Mouse (Mus musculus): Measurements from ENCODE around the gene Tert.

Tert gene

GRCm38 (mm10) chr13:73679311-73679710, 52.6 kb downstream of the Tert start:
- DNase-seq, result no peak

- no peak for DNase-seq
Observed at GRCm38 (mm10) chr13:73680394-73680793, 53.7 kb downstream of the Tert start.

GRCm38 (mm10) chr13:73682226-73682625, 55.5 kb downstream of the Tert start:
- DNase-seq, result no peak

- no peak for DNase-seq
Observed at GRCm38 (mm10) chr13:73683682-73684081, 57.0 kb downstream of the Tert start.

GRCm38 (mm10) chr13:73684412-73684811, 57.7 kb downstream of the Tert start:
- DNase-seq, result no peak

DNA sequence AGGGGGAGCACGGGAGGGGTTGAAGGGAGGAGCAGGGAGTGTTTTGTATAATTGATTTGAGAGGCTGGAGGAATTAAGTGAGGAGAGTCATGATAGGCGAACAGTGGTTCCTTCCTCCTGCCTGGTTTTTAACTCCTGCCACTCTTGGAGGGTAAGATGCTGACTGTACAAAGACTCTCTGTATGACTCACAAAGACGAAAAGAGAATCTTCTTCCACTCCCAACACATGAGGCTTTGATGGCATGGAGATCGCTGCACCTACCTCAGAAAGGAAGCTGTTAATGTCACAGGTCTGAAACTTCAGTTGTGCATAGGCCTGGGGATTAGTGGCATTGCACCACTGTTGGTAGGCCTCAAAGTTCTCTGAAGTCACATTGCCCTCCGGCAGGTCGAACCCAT, 58.8 kb downstream of the Tert start:
- no peak for DNase-seq

DNA sequence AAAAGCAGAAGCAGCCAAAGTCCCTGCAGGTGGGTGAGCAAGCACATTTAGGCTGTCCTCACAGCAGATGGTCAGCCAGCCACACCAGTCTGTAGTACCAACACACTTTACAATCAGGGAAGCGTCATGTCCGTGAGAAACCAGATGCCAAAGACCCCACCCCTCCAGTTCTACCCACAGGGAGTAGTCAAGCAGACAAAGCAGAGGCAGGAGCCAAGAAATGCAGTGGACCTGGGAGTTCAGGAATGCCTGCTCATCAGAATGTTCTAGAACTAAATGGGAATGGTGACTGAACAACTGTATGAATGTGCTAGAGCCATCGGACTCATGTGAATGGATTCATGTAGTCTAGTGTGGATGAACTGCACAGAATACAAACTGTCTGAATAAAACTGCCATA, 60.9 kb downstream of the Tert start:
- DNase-seq, result no peak

DNA sequence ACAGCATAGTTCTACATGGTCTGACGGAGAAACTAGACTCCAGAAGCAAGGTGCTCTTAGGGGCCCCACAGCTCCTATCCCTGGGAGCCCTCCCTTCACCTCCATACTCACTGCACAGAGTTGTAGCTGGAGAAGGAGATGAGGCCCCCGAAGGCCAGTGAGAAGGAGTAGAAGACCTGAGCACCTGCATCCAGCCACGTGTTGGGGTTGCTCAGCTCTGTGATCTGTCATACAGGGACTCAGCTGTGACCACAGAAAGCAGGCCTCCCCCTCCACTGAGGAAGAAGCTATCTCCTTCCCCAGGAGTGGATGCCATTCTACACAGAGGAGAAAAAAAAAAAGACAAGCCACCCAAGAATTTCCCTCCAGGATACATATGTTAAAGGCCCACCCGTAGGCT, 62.2 kb downstream of the Tert start:
- DNase-seq, result peak; percentile 66 to 82

DNA sequence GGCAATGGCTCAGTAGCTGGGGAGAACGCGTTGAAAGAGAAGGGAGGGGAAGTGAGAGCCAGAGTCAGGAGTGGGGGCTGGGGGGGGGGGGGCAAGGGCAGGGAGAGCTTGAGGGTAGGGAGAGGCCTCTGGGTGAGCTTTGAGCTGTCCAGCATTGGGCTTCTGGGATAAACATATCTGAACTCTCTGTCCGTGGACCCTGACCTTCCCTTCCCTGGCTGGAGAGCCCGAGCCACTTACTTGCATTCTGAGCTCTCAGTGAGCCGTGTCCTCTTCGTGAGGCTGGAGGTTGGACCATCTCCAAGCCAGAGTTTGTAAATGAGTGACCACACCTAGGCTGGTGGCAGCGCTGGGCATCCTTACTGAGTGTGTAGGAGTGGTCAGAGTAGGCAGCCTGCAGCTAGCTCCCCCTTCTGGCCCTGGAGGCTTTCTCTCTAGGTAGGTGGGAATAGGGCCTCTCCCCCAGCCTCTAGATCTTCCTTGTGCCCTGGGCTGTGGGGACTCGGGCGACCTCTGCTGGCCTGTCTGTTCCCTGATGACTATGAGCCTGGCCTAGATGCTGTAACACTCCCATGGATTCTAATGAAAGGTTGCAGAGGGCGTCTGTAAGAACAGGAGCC, 65.6 kb downstream of the Tert start:
- peak; percentile 75 to 85 for DNase-seq

DNA sequence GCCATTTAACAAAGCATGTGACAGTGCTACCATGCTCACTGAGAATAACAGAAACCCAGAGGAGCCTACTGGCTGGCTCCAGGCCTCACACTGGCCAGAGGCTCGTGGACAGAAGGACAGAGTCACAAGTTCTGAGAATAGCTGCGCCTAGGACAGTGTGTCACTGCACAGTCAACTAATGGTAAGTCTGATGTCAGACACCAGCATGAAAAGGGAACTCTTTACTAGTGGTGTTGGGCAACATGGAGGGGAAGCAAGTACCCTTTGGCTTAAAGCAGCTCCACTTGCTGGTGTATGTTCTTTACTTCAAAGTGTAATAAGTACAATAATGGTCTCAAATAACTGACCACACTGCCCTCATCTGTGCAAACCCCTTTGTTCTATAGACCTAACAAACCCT, 66.6 kb downstream of the Tert start:
- DNase-seq, result no peak

DNA sequence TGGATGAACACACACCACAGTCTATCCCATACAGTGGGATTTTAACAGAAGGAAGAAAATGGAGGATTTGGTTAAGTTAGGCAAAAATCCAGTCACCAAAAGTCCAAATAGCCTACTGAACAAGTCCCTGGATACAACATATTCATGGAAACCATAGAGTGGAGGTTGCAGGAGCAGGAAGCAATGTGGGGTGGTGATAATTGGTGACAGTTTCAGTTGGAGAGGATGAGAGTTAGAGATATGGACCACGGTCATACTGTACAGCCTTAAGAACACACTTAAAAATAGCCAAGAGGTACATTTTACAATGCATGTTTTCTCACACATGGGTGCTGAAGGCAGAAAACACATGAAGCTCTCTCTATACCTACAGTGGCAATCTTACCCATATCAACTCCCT, 68.3 kb downstream of the Tert start:
- no peak for DNase-seq

- DNase-seq, result no peak
Observed at GRCm38 (mm10) chr13:73696529-73696928, 69.8 kb downstream of the Tert start.
